Mouse (Mus musculus): ENCODE measurements around the gene Zmym1.
"Not testable (repeated sequence)": the region's sequence is repeated elsewhere in the genome, so short reads cannot be mapped to it uniquely, and the experiment has no call there.

Zmym1 gene

DNA sequence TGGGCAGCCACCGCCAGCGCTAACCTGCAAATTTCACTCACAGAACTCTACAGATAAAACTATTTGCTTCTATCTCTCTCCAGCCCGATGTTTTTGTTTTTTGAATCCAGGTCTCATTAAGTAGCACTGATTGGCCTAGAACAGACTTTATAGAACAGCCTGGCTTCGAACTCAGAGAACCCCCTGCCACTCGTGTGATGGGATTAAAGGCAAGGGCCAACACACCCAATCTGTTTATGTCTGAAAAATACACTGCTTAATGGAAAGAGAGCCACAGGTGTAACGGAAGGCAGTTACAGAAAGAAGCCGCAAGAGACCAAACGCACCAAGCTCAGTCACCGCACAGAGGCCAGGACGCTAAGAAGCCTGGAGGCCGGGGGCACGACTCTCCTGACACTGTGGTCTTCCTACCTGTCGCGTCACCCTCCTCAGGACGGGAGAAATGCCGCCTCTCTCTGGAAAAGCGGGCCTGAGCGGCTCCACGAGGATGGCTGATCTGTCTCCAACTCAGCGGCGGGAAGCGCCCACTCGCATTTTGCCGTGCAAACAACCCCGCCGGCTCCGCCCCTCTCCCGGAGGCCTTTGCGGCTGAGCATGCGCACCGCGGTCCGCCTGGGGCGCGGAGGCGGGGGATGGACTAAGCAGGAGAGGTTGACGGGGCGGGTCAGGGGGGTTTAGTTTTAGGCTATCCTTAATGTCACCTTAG is at the start of gene Zmym1:
Gene Zmym1 (minus strand): TSS at position 568 of the 706 bp plus-strand sequence.
- DNase-seq (ENCODE audit: low read depth, low spot score) = peak; percentile 92

DNA sequence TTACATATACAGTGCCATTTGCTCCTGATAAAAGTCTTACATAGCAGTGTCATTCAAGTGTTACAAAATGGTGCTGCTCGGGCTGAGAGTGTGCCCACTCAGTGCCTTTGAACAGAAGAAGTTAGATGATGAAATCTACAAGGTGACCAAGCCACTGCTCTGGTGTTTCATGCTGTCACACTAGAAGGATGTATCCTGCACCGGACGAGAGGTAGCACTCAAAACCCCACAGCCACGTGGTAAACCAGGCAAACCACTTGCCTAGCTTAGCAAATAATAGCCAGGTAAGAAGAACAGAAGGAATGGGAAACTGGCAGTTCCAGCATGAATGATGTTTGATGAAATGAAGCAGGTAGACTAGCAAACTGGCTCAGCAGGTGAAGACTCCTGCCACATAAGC is 49.6 kb upstream of the Zmym1 start:
- no peak for DNase-seq (ENCODE audit: low read depth, low spot score)

DNA sequence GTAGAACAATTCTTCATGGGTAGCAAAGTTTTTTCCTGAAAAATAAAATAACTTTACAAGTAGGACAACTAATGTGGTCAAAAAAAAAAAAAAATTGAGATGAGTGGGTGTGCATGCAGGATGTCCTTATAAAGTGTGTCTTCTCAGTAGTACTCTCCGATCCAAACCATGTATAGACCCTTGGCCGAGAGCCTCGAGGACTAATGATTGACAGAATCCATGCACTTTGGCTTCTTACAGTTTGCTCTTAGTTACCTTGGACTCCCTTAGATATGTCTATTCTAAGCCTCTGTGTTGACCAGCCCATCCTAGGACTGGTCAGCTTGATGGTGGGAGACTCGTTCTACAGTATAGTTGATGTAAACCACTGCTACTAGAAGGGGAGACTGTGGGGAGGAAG is 46.6 kb upstream of the Zmym1 start:
- DNase-seq (ENCODE audit: low read depth, low spot score) = no peak

DNA sequence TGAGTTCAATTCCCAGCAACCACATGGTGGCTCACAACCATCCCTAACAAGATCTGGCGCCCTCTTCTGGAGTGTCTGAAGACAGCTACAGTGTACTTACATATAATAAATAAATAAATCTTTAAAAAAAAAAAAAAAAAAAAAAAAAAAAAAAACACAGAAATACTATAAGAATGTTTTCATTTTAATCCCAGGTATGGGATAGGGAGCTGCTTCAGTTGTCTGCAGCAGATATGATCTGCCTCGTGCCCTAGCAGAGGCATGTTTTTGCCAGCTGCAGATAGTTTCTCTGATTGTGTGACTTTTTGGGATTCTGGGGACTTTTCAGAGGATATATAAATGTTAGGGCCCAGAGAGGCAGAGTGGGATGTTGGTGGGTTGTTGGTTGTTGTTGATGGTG is 38.6 kb upstream of the Zmym1 start:
- DNase-seq (ENCODE audit: low read depth, low spot score) = not testable (repeated sequence)

DNA sequence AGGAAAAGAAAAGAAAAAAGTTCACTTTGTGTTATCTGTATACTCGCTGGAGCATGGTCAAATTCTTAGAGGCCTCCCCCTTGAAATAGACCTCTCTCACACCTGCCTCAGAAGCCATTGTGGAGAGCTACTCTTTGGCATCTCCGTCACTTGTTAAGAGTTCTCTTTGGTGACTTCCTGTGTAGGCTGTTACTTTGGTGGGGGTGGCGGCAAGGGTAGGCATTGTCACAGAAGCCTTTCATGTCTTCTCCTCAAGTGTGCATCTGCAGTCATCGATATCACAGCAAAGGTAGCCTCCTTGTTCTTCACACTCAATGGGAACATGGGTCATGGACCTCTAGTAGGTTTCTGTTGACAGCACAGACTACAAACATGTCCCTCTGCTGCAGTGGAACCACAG is 34.1 kb upstream of the Zmym1 start:
- DNase-seq (ENCODE audit: low read depth, low spot score) = no peak

DNA sequence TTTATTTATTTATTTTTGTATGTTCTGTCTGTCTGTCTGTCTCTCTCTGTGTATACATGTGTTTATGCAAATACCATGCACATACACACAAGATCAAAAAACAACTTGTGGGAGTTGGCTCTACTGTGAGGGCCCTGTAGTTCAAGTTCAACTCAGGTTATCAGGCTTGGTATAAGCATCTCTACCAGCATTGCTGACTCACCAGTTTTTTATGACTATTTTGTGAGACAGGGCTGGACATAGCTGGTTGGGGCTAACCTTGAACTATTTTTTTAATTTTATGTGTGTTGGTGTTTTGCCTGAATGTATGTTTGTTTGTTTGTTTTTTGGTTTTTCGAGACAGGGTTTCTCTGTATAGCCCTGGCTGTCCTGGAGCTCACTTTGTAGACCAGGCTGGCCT is 30.2 kb upstream of the Zmym1 start:
- DNase-seq (ENCODE audit: low read depth, low spot score) = no peak

DNA sequence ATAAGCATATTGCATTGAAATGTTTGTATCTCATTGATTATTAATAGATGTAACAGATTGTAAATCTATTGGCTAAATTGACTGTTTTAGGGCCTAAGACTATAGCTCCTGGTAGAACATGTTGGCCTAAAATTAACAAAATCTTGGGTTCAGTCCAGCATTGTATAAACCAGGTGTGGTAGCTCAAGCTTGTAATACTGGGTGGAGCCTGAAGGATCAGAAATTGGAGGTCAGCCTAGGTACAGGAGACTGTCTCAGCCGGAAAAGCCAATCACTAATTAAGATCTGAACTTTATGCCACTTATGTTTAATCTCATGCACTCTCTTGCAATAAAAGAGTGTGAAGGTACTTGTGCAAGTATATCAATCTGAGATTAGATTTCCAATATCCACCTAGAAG is 24.8 kb upstream of the Zmym1 start:
- DNase-seq (ENCODE audit: low read depth, low spot score) = no peak

DNA sequence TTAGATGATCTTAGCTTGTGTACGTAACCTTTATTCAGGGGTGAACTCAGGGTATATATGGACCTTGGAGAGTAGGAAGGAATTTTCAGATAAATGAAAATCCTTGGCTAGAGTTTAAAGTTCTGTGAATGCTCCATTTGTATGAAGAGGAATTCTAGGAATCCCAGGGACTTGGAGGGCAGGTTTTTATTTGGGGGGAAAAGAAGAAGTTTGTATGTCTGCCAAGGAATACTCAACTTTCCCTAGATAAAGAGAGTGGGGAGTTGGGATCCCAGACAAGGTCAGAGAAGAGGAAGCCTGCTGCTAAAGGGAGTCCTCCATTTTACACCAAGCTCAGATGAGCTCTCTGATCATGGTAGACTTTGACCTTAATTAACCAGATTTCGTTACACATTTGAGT is 22.2 kb upstream of the Zmym1 start:
- DNase-seq (ENCODE audit: low read depth, low spot score) = no peak

DNA sequence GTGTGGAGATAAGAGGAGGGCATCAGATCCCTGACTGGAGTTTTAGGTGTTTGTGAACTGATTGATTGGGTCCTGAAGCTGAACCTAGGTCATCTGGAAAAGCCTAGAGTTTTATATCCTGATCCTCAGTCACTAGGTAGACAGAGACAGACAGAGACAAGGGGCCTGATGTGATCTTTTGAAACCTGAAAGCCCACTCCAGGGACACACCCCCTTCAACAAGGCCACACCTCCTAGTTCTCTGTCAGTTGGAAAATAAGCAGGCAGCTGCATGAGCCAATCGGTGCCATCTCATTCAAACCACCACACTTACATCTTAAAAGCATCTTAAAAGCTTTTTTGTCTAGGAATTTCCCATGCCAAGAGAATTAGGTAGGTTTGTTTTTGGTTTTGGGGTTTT is 19.9 kb upstream of the Zmym1 start:
- DNase-seq (ENCODE audit: low read depth, low spot score) = no peak

DNA sequence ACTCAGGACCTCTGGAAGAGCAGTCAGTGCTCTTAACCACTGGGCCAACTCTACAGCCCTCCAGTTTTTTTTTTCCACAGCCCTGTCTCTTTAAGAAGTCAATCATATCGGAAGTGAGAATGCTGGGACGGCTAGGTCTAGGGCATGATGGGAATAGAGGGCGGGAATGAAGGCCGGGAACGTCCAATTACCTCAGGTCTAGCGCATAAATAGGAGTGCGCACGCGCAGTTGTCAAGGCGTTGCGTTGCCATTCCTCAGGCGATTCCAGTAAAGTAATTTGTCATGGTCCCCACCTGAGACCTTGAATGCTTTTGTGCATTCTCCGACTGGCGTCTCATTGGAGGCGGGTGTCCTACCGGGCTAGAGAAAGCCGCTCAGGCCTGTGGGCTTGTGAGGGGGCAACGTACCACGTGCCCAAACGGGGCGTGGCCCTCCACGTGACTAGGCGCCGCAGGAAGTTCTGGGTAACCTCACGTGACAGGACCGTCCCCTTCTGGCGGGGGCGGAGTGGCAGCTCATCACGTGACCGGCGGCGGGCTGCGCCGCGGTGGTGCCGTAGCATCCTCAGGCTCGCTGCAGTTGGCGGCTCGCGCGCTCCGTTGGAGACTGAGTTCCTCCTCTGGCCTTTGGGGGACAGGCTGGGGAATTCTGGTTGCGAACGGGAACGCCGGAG is 16.1 kb upstream of the Zmym1 start, which contains the start of gene Zmym6:
Gene Zmym6 (plus strand): TSS at position 509 of the 674 bp plus-strand sequence.
- peak; percentile 98 for DNase-seq (ENCODE audit: low read depth, low spot score)

DNA sequence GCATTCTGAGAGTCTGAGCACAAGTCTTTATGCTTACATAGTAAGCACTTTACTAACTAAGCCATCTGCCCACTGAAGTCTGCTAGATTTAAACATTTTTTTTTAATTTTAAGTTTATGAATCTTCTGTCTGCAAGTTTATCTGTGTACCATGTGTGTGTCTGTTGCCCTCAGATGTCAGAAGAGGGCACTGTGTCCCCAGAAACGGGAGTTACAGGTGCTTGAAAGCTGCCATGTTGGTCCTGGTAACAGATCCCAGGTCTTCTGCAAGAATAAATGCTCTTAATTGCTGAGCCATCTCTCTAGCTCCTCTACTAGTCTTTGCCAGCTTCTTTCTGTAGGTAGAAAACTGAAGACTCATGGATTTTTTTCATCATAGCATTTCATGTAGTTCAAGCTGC is 14.0 kb upstream of the Zmym1 start:
- no peak for DNase-seq (ENCODE audit: low read depth, low spot score)

DNA sequence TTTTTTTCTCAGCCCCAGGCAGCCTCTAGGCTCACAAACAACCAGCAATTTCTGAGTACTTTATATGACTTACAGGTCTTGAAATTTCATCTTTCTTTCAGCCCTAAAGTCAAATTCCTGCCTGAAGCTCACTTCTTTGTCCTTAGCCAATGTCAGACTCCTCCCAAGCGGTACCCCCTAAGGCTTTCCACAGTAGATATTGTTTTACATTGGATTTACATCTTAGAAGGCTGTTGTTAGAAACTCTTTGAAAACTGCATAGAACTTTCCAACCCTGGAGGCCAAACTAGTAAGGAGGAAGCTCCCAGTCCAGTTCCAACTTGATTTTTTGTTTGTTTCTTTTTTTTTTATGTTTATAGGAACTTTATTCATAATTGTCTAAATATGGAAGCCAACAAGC is 3.1 kb upstream of the Zmym1 start:
- no peak for DNase-seq (ENCODE audit: low read depth, low spot score)

DNA sequence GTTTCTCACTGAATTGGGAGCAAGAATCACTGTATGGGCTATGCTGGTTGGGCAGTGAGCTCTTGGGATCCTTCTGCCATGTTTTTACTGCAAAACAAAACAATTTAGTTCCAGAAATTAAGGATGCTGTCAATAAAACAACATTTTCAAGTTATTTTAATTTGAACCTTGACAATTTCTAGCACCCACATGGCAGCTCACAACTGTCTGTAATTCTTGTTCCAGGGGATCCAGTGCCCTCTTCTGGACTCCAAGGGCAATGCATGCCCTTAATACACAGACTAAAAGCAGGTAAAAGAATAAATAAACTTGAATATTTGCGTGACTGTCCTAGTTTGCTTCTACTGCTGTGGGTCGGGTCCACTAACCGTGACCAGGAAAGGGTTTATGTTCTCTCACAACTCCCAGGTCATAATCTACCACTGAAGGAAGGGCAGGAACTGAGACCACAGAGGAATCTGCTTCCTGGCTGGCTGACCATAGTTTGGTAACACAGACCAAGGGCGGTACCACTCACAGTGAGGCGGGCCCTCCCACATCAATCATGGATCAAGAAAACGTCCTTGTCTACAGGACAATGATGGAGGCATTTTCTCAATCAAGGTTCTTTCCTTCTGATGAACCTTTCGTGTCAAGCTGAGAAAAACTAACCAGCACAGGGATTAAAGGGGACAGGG is 6.3 kb downstream of the Zmym1 start:
- no peak for DNase-seq (ENCODE audit: low read depth, low spot score)

DNA sequence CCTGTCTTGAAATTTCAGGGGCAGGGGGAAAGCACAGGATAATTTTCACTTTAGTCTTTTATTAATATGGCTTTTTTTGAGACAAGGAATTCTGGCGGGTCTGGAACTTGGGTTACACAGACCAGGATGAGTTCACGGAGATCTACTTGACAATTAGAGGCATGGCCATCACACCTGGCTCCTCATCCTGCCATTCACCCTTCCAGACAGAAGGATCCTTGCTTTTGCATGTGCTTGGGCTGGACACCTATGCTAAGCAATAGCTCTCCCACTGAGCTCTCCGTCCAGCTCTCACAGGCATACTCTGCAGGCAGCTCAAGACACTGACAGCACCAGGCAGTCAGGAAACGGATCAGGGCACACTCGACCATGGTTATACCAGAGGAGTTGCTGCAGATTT is 7.9 kb downstream of the Zmym1 start:
- no peak for DNase-seq (ENCODE audit: low read depth, low spot score)

DNA sequence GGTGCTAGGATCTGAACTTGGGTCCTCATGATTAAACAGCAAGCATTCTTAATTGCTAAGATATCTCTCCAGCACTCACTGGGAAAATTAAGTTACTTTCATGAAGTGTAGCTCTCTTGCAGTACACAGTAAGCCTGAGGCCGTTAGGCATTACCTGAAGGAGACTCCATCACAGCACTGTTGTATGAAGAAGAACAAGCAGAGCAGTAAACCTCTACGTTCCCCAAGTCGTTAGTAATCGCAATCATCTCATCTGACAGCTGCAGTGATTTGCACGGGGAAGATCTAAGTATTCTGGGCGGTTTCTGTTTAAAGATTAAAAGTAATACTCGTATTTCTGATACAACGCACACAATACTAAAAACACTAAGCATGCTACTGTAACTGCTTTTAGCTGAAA is 9.8 kb downstream of the Zmym1 start:
- no peak for DNase-seq (ENCODE audit: low read depth, low spot score)

DNA sequence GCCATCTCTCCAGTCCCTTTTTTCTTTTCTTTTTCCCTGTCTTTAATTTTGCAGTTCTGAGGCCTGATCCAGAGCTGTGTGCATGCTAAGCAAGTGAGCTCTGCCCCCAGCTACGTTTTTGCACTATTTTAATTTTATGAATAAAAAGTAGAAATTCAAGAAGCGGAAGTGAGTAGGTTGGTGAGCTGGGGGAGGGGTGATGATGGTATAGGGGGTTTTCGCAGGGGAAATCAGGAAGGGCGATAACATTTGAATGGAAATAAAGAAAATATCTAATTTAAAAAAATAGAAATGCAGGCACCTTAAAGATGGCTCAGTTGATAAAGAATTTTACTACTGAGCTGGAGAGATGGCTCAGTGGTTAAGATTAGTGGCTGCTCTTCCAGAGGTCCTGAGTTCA is 17.4 kb downstream of the Zmym1 start:
- DNase-seq (ENCODE audit: low read depth, low spot score) = no peak

DNA sequence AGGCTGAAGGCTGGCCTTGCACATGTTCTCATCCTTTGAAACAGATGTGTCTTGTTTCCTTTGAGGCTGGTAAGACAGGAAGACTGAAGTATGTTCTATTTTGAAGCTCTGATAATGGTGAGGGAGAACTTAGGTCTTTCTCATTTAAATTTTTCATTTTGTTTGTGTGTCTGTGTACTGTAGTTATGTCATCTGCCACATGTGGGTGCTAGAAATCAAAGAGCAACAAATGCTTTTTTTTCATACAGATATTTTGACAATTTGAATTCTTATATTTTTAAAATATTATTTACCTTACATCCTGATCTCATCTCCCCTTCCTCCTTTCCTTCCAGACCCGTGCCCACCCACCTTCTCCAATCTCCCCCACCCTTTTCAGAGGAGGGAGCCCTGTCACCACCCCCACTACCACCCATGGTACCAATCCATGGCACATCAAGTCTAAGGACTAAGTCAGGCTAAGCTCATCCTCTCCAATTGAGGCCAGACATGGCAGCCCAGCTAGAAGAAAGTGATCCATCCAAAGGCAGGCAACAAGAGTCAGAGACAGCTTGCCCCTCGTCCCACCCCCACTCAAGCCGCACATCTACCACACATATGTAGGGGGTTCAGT is 21.0 kb downstream of the Zmym1 start:
- no peak for DNase-seq (ENCODE audit: low read depth, low spot score)

DNA sequence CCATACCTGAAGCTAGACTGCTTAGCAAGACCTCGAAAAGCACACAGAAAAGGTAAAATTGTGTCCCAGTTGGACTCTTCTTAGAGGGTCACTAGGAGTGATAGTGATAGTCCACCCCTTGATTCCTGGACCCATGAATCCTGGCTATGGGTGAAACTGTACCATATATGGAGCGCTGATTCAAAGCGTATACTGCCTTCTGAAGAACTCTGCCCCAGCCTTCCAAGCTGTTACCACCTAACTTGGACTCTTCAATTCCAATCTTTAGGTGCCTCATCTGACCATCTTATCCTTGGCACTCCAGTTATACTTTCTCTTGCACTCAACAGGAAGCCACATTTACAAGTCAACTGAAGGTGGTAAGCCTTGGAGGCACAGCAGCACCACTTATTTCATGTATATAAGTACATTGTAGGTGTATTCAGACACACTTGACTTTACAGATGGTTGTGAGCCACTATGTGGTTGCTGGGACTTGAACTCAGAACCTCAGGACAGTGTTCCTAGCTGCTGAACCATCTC is 22.1 kb downstream of the Zmym1 start:
- DNase-seq (ENCODE audit: low read depth, low spot score) = no peak

DNA sequence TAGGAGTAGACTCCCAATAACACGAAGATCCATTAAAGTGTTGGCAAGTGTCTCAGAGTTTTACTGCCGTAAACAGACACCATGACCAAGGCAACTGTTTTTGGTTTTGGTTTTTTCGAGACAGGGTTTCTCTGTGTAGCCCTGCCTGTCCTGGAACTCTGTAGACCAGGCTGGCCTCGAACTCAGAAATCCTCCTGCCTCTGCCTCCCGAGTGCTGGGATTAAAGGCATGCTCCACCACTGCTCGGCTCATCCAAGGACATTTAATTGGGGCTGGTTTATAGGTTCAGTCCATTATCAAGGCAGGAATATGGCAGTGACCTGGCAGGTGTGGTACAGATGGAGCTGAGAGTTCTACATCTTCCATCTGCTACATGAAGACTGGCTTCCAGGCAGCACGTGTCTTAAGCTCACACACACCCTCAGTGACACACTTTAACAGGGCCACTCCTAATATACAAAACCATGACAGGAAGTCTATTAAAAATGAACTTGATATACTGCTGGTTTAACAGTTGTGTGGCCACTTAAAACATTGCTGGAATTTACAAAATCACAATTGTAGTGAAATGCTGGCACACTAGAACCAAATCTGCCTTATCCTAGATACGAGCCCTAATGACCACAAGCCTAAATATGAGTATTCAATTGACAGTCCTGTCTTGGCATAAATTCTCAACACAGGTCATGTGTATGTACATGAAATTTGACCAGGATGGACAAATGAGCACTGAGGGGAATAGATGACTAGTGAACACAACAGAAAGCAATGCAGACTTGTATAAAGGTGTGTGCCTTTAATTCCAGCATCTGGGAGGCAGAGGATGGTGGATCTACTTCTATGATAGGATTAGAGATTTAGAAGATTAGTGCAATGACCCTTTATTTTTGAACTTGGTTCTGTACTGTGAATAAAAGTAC is 22.8 kb downstream of the Zmym1 start:
- DNase-seq (ENCODE audit: low read depth, low spot score) = no peak

DNA sequence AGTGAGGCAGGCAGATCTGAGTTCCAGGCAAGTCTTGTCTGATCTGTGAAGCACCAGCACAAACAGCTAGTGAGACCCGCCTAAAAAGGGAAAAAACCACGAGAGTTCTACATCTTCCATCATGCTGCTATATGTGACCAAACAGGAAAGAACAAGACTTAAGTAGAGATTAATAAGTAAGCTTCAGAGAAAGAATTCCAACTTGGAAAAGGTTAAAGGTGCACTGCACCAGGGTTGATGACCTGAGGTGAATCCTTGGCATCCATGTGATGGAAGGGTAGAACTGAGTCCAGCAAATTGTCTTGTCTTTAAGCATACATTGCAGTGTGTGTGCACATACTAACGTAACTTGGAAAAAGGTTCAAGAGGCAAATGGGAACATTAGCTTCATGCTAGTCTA is 23.8 kb downstream of the Zmym1 start:
- DNase-seq (ENCODE audit: low read depth, low spot score) = no peak

Measured in brain, adult 2 months (tissue).